Mouse (Mus musculus) erythroid progenitor cell, adult 5-6 weeks (primary cell): ENCODE measurements around the gene Fads2. TPM values are rescaled to one million over a fixed set of nuclear protein-coding genes. Genes with fewer than 3 reads are reported as not detected.

Source experiments
- ATAC-seq: replicated peaks from 2 replicates; pipeline ENCODE4 v1.8.0; 2016; ENCODE audit warnings: moderate number of reproducible peaks, mild to moderate bottlenecking, moderate TSS enrichment, inconsistent platforms; ENCODE audit not compliant: poor library complexity, low FRiP score, severe bottlenecking
- total RNA-seq, 2 experiments: library from RNA; stranded (forward) in 1 of 2; stranded (reverse) in 1 of 2; fragments of 150-400 nt in 1 of 2; fragments of 186-747, 209-891 nt in 1 of 2; gene quantifications; 2 replicates each; pipeline versions ENCODE4 v1.2.3 to v1.2.4; 2015 to 2017; ENCODE audit warnings: low replicate concordance in 2 of 2

Gene Fads2
- total RNA-seq, 2 experiments from 2014 or later = 2.2 to 5.4 TPM

DNA sequence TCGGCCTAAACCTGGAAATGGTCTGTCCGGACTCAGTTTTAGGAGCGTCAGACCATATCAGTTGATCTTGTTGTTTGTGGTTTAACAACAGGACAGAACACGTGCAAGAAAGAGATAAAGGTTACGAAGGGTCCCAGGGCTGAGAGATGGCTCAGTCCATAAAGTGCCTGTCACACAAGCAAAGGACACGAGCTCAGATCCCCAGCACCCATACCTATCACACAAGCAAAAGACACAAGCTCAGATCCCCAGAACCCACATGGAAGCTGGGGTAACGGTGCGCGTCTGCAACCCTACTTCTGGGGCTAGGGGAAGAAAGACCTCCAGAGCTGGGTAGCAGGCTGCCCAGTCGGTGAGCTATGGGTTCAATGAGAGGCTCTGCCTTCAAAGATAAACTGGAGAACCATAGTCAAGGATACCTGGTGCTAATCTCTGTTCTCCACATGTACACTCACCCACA lies 3.5 kb upstream of the Fads2 start:
- no peak for ATAC-seq

DNA sequence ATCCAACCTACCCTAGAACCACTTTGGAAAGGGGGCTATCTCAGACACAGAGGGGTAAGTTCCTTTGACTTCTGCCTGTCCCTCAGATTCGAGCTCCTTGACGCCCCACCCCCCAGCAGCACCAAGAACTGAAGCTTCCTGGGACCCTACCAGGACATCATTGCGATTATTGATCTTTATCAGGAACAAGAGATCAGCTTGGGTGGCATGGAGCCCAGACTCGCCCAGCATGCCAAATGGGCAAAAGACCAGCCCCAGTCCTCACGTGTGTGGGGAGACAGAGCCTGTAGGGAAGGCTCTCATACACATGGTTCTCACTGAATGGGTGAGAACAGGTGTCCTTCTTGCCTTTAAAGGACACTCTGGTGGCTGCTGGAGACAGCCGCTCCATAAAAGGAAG lies 2.7 kb upstream of the Fads2 start:
- no peak for ATAC-seq

DNA sequence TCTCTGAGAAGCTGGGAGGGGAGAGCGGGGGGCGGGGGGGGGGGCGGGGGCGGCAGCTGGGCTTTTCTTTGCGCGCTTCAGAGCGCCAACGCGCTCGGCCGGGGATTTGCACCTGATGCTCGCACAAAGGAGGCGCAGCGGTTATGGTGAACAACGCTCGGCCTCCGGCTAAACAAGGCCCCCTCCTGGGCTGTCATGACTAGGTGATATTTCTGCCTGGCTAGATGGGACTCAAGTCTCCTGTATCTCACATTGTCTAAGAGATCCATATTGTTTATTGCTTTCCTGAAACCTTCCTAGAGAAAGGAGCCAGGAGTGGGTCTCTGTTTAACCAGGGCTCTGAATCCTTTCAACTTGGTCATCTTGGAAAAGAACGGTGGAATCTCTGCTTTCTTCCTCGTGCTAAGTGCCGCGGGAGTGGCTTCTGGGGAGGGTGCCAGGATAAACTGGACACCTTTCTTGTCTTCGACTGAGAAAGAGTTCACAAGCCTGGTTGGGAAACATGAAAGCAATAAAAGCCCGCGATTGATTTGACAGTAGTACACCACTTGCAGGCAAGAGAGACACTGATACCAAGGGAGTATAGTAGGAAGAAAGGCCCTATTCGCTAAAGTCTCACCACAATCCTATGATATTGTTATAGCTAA lies 631 bp upstream of the Fads2 start:
- ATAC-seq = no peak

DNA sequence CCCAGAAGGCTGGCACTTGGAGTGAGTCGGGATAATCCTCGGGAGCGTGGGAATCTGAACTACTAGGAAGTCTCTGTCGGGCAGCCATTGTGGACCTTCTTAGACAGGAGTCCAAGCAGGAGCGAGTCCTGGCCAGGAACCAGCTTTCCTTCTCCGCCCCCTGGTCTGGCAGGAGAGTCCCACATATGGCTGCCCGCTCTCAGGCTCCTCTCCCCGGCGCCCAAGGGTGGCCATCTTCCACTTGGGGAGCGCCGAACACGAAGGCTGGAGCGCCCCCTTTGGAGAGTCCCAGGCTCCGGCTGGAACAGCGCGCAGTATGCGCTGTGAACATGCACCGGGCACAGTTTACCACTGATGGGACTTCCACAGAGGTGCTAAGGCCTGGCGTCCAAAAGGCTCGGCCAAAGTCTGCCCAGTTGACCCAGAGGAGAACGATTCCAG lies 895 bp downstream of the Fads2 start:
- ATAC-seq = peak; percentile 84

DNA sequence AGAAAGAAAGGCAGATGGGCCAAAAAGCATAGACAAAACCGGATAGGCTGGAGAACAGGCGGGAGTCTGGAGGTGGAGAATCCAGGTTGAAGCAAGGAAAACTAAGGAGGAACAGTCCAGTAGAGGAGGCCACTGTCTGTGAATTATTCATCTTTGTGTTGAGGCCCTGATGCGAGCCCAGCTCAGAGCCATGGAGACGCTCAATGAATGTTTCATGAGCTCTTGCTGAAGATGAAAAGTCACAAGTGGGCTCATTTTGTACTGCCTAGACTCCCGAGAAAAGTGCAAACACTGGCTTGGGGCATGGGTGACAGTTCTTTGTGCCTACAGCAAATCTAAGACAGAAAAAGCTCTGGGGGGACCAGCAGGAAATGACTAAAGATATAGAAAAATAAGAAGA lies 3.7 kb downstream of the Fads2 start:
- ATAC-seq = no peak

DNA sequence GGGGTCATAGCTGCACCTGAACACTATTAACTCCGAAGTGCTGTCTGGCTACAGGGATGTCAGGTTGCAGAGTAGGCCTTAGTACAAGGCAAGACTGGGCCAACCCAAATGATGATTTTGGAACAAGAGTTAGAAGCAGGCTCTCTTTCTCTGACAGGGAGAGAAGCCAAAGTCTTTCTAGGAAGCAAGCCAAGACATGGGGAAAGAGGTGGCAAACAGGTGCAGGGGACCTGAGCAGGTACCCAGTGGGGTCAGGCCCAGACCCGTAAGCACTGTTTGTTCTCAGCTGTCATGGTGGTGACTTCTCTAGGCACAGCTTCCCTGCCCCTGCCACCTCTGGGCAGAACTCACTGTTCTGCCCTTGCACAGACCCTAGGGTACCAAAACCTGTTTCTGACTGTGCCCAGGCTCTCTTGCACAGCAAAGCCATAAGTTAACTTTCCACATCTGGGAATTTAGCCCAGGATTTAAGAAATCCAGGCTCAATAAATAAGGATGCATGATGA lies 5.1 kb downstream of the Fads2 start:
- ATAC-seq = no peak

DNA sequence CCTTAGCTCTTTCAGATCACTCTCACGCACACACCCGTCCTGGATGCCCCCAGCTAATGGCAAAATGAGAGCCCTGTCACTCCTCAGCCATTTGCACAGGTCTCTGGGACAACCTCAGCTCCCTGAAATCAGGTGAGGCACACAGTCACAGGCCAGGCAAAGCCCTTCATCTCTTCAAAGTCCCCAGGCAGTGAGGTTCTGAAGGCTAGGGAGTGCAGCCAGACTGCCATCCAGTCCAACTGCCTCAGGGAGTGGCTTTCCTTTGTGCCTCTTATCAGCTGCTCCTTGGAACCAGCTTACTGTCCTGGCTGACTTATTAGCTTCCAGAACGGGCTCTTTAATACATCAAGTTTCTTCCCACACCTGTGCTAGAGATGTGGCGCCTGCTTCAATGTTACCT lies 6.9 kb downstream of the Fads2 start:
- ATAC-seq = 0 out of 2 replicates have a peak, but pooled peaks have one; percentile 56

DNA sequence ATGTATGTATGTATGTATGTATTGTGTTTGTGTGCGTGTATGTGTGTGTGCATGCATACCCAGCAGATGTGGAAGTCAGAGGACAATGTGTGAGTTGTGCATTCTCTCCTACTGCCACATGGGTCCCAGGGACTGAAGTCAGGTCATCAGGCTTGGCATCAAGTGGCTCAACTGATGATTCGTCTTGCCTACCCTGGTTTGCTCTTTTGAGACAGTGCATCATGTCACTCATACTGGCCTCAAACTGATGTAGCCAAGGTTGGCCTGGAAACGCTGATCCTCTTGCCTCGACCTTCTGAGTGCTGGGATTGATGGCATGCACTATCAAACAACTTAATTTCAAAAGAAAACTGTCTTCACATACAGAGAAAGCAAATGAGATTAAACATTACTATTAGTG lies 7.7 kb downstream of the Fads2 start:
- no peak for ATAC-seq

DNA sequence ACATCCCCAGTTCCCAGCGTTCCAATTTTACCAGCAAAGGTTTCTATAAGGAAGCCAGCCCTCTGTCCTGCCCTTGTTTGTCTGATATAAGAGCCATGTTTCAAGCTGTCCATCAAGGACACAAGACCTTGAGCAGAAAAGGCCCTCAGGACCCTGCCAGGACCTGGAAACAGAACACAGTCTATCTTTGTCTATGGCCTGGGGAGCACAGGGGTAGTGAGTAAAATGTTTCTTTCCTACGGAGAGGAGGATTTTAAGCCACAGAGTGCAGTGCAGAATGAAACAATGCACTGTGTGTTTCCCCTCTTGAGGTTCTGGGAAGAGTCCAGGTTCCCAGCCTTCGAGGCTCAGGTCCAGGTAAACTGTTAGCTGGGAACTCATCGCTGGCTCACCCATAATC lies 14.6 kb downstream of the Fads2 start:
- no peak for ATAC-seq

DNA sequence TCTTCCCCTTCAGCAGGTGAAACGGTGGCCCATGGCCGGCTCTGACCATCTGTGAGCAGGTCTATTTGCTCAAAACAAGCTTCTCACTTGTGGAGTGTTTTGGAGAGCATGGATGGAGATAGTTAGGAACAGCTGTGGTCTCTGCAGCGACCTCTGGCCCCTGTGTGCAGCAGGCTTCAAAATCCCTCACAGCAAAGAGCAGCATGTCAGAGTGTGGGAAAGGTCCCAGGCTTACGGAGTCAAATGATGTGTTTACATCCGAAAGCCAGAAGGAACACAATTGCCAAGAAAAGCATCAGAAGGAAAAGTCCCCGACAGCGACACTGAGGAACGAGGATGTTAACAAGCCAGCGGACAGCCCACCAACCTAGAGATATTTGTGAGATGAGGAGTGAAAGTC lies 16.1 kb downstream of the Fads2 start:
- no peak for ATAC-seq

DNA sequence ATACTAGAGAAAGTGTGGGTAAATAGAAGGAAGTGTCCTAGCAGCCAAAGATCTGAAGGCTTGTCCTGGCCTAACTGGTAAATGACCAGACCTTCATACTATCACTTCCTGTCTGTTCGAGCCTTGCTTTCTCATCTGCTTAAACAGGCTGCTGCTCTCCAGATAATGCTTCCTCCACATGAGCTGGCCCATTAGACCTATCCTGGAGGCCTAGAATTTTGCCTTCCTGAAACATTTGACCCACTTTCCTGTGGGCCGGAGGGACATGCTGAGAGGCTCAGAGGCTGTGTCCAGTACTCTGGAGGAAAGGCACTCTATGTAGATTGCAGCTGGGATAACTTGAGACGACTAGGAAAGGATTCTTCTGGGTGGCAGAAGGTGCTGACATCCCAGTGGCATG lies 19.4 kb downstream of the Fads2 start:
- ATAC-seq = no peak

DNA sequence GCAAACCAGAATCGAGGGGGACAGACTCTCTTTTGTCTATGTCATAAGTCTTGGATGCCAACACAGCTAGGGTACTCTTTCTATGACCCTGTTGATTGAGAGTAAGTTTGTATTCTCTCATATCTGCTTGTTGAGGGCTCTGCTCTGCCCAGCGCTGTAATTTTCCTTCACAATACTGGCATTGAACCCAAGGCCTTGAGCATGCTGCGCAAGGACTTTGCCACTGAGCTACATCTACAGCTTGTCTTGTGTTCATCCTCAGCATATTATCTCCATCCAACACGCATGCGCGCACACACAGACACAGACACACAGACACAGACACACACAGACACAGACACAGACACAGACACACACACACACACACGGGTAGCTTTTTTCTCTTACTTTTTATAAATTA lies 21.2 kb downstream of the Fads2 start:
- ATAC-seq = no peak

DNA sequence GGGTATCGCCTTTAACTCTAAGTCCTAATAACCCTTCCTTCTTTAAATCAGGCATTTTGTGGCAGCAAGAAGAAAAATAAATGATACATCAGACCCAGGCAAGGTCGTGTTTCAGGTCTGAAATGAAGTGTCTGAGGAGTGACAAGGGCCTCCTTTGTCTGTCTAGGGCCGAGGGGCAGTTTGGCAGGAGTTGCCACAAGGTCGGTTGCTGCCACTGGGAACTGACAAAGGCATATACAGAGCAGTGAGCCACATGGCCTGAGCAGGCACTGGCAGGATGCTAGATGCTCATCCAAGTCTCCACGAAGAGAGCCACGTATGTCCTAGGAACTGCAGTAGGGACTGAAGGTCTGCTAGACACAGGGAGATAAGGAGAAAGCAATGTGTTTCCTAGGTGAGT lies 23.2 kb downstream of the Fads2 start:
- no peak for ATAC-seq

DNA sequence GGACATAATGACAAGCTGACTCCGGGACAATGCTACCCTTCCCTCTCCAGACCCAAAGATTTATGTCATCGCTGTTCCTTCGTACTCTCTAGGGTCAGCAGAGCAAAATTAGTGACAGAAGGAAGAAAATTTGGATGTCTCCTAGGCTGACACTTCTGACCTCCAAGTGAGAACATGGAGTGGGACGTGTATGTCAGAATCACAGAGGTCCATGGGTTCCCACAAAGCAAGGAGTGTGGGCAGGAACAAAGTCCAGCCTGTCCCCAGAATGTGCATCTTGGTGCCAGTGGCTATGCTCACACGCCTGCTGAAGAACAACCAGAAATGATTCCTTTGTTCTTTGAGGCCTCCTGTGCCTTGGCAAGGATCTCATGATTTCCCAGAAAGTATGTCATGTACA lies 28.4 kb downstream of the Fads2 start:
- no peak for ATAC-seq

DNA sequence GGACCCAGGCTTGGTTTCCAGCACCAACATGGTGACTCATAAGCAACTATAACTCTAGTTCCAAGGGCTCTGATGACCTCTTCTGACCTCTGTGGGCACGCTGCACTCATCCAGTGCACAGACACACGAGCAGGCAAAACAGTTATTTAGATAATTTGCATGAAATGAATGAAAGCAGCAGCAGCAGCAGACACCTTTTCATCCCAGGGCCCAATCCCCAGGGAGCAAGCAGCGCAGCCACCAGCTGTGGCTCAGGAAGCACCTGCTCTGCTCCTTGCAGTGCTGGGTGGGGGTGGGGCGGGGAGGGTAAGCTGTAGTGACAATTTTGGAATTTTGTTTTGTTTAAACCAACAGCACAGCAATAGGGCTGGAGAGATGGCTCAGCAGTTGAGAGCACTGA lies 29.7 kb downstream of the Fads2 start:
- ATAC-seq = no peak

DNA sequence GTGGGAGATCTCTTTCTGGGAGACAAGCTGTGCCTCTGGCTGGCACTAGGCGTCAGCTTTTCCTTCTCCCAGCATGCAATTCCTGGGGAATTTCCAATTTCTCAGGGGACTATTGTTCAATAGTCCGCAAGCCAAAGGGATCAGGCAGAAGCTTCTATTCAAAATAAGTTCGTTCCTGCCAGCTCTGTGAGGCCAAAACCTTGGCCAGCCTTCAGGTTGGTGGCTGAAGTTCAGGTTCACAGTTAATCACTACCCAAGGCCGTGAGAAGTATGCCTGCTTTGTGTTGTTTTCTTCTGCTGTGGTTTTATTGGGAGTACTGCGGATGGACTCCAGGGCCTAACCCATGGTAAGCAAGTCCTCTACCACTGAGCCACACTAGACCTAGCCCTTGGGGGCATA lies 30.4 kb downstream of the Fads2 start:
- ATAC-seq = no peak

DNA sequence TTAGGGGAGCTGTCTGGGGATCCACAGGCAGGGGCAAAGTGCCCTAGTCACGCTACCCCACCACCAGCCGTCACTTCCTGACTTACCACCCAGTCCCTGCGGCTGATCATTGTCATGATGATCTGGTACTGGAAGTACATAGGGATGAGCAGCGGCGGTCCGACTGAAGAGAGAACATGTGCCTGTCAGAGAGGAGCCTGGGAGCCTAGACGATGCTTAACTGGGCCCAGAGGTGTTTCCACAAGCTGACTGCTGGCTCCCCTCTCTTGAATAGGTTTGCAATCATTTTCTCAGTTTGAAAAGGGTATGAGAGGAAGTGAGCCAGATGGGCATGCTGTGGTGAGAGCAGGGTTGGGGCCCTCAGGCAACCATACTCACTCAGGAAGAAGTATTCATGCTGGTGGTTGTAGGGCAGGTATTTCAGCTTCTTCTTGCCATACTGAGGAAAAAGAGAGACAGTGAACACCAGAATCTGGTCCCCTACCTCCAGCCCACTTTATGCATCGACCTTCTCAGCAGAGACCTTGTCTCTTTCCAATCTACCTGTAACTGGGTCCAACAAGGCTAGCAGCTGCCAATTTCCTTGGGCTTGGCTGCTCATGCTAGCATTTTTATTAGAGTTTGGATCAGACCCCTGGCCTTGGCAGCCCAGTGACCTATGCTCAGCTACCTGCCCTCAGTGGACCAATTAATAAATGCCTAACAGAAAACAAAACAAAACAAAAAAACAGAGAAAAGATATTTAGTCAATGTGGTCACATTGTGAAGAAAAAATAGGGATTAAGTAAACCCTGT lies 31.2 kb downstream of the Fads2 start:
- no peak for ATAC-seq

DNA sequence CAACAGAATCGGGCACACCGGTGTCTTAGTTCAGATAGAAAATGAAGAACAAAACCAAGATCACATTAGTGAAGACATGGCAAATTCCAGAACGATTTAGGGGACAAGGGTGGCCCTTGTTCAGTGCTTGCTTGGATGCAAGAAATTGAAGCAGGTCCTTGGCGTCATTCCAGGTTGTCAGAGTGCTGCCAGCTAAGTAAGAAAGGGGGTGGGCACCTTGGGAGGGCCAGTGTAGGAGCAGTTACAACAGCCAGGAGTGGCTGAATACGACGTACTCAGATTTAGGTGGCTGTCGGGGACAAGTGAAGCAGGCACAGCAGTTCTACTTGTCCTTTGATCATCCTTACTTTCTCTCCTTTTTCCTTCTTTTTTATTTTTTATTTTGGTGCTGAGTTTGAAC lies 33.8 kb downstream of the Fads2 start:
- ATAC-seq = no peak

DNA sequence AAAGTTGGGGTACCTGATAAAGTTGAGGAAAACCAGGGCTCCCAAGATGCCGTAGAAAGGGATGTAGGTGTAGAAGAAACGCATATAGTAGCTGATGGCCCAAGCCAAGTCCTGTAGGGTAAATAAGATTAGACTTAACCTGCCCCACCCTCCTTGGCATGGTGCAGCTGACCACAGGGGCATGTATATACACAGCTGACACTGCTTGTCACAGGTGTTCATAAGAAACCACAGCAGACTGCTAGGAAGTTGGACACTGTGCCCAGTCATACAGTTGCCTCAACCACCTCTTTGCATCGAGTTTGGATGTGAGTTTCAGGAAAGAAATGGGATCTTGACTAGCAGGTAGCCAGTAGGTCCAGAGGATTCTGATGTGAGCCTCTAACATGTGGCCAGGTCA lies 35.0 kb downstream of the Fads2 start:
- no peak for ATAC-seq

DNA sequence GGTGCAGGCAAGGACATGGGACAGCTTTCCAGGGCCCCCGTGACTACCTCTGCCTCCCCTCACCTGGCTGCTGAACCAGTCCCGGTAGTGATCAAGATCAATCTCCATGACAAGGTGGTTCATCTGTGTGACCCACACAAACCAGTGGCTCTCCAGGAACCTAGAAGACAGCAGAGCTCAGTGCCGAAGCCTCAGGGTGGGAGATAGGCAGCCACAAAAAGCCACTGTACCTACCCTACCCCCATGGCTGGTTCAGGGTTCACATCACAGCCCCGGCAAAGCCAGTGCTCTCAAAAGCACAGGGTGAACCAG lies 35.4 kb downstream of the Fads2 start:
- no peak for ATAC-seq

DNA sequence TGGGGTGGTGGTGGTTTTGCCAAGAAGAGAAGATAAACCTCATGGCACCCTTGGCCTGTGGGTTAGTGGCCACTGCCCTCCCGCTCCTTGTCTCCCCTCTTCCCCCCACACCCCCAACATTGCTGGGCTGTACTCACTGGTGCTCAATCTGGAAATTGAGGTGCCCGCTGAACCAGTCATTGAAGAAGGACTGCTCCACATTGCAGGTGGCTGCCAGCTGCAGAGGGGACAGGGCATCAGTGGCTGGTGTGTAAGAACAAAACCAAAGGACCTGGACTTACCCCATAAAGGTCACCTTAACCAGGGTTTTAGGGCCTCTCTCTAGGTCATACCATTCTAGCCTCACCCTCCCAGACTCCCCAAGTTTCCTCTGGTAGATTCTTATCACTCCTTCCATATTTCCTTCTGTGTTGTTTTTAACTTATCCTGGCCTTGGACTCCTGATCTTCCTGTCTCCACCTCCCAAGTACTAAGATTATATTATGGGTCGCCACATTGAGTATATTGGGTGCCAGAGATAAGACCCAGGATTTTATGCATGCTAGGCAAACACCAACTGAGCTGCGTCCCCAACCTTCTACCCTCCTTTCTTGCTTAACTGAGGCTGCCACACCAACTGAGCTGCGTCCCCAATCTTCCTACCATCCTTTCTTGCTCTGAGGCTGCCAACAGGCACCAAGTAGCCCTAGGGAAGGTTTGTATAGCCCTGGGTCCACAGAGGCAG lies 35.9 kb downstream of the Fads2 start:
- ATAC-seq = no peak
